In the genomic region with DNA sequence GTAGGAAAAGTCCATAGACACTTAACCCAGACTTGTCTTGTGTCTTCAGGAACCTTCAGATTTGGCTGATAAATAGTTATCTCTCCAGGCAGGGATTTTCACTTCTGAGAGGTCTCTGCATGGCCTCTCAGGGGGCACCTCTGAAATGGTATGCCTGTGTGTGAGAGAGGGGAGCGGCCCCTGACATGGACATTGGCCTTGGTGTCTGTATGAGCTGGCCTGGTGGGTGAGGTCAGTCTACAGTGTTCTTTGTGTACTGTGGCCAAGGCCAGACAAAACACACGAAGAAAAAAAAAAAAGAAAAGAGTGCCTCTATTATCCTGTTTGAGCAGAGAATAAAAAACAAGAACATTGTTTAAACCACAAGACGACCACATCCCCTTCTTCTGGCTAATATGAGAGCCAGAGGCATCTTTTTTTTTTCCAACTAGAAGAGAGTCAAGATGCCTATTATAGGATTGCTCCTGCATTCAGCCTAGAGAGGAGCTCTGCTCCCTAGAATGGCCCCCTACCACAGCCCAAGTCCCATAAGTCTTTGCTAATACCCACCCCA, we compare ENCODE assay signal across 1 mouse cellular context.
TF ChIP-seq lines count a peak whose summit lies in the region.

No protein-coding gene starts in this region.

TF ChIP-seq in CH12.LX, 34 proteins besides CTCF, POLR2A, EP300 and RAD21 (continued from another document):
- peak; percentile 77 for TF ChIP-seq ZNF384 (IDR thresholded peaks at IDR 0.05; ENCODE audit: low read depth, low read length)
